Mouse (Mus musculus) bone marrow, adult 2 months (tissue): ENCODE results near the gene Cys1.

Source experiments
- CTCF ChIP-seq: fragments of 200-500 bp; IDR thresholded peaks from 2 replicates; pipeline ENCODE4 v1.5.1; 2011; ENCODE audit warnings: low read length, control low read depth; ENCODE audit not compliant: control insufficient read depth, insufficient read depth
- POLR2A ChIP-seq: fragments of 200-500 bp; IDR thresholded peaks from 2 replicates; pipeline ENCODE4 v1.6.1; 2011; ENCODE audit warnings: low read depth, mild to moderate bottlenecking, control low read depth, low read length, borderline replicate concordance; ENCODE audit not compliant: control insufficient read depth

- TF ChIP-seq POLR2A (no peak), CTCF (no peak)
Measured at GRCm38 (mm10) chr12:24661100-24661499, 20.5 kb downstream of the Cys1 start.
